Mouse (Mus musculus) cerebellum, adult 11-12 months (tissue): ENCODE data around the gene Pde4b.
A peak's percentile ranks its signal among the peaks of the same experiment; 100 is the strongest.
"Not testable (repeated sequence)": the region's sequence is repeated elsewhere in the genome, so short reads cannot be mapped to it uniquely, and the experiment has no call there.

Source experiments
- DNase-seq: peaks from one replicate; pipeline ENCODE4 v3.0.0; 2022

Gene Pde4b

GRCm38 (mm10) chr4:102486134-102486920 is 399.0 kb downstream of the Pde4b start:
- DNase-seq = no peak

- DNase-seq = no peak
Measured at GRCm38 (mm10) chr4:102486921-102487240, 399.5 kb downstream of the Pde4b start.

- no peak for DNase-seq
Measured at GRCm38 (mm10) chr4:102488000-102488399, 400.7 kb downstream of the Pde4b start.

DNA sequence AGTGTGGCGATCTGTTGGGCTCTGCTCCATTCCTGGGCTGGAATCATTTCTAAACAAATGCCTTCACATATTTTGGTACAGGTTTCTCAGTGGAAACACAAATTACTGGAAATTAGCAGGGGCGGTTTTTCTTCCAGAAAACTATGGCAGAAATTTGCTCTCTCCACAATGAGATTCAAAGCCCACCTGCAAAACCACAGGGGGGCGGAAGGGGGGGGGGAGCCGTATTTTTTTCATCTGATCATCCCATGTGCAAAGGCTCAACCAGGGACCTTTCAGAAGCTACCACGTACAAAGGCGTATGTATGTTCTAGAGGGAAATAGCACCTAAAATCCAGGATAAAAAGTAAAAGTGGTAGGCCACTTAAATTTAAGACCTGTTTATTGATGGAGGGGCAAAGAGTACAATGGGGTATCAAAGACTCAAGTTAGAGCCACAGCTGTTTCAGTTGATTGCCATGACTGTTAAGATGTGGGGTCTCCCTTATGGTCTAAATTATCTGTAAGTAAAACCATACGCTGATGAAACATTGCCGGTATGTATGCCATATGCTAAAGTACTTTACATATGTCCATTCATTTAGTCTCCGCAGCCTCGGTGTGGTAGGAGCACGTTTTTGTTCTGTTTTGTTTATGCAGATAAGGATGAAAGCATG is 404.3 kb downstream of the Pde4b start:
- DNase-seq = no peak

DNA sequence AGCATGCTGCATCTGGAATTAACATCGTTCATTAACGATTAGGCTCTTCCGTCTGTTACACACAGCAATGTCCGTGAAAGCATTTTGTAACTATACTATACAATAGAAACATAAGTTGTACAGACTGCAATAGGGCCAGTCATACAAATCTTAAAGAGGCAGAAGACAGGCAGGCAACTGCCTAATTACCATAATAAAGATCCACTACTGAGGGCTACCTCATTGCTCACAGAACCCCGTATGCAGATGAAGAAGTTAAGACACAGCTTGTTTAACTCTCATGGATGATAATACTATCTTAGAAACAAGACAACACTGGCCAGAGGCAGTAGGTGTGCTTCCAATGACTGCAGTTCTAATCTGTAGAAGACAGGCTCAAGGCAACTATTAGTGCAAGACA is 405.6 kb downstream of the Pde4b start:
- no peak for DNase-seq

GRCm38 (mm10) chr4:102493342-102494128 is 406.2 kb downstream of the Pde4b start:
- no peak for DNase-seq

DNA sequence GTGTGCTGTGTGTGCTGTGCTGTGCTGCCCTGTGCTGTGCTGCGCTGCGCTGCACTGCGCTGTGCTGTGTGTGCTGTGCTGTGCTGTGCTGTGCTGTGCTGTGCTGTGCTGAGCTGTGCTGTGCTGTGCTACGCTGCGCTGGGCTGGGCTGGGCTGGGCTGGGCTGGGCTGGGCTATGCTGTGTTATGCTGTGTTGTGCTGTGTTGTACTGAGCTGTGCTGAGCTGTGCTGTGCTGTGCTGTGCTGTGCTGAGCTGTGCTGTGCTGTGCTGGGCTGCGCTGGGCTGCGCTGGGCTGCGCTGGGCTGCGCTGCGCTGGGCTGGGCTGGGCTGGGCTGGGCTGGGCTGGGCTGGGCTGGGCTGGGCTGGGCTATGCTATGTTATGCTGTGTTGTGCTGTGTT is 406.9 kb downstream of the Pde4b start:
- DNase-seq = not testable (repeated sequence)

- DNase-seq = no peak
Measured at GRCm38 (mm10) chr4:102495001-102495400, 407.7 kb downstream of the Pde4b start.

- no peak for DNase-seq
Measured at GRCm38 (mm10) chr4:102495474-102495873, 408.1 kb downstream of the Pde4b start.

DNA sequence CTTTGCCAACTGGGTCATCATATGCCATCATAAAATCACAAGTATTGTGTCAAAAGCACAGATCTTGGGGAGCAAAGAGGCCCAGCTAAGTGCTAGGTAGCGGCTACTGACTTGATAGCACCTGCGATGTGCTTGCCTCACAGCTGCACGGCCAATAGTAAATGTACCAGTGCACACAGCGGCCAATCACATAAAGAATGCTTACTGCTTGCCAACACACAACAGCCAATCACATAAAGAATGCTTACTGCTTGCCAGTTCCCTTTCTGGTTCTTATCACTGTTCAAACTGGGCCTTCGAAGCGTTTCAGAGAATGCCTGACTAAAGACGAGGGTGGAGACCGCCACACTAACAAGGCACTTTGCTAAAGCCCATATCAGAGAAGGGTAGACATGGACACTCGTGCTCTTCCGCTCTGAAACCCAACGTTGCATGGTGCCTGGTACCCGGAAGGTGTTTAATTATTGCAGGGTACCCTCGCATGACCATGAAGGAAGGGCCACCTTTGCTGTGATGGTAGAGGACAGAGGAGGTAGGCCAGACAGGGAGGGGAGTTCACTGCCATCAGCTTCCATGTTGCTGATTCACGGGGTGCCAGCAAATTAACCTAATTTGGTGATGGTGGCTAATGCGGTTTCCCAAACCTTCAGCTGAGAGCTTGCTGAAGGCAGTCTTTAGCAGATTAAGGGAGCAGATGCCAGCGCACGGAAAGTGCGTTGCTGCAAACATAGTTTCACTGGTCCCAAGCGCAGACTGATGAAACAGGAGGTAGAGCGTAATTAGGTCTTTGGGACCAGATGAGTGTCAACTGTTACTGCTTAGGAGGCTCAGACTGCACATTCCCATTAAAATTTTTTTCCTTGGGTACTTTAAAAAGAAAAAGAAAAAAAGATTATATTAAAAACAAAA is 409.2 kb downstream of the Pde4b start:
- peak; percentile 28 for DNase-seq

DNA sequence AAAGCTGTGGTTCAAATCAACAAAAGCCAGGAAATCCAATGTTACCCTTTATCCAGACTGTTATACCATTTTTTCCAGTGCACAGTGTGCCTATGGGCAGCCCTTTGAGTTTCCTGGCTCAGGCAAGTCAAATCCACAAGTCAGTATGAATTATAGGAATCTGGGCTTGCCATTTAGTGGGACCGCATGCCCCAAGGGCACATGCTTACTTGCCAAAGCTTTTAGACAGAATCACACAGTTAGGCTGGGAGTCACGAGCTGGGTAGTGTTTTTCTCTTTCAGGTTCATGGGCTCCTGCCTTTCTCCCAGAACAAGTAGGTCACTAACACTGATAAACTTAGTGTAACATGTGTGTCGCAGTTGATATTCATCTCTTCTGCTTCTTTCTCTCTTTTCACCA is 409.9 kb downstream of the Pde4b start:
- DNase-seq = no peak

DNA sequence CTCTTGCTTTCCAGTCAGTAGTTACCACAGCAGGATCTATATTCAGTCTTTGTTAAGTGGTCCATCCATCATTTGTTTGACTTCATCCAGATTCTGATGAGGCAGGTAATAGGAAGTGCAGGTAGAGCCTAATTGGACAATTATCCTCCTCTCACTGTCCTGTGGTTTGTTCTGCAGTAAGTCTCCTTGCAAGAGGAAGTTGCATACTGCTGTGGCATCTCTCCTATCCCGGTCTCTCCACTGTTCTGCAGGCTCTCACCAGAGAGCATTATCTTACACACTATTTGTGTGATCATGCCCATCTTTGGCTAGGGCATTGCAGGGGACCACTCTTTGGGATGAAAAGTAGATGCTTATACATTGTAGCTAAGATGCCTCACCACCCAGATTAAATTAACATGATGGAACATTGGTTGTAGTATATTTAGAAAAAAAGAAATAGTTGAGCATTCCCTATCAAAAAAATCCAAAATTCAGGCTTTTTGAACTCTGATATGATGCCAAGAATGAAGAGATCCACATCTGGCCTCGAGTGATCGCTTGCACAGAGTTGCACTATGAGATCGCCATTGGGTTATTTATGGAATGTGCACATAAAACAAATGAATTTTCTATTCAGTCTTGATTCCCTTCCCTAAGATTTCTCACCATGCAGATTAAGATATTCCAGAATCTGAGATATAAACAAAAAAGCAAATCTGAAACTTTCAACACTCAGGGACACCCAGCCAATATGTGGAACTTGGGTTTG is 411.0 kb downstream of the Pde4b start:
- no peak for DNase-seq

DNA sequence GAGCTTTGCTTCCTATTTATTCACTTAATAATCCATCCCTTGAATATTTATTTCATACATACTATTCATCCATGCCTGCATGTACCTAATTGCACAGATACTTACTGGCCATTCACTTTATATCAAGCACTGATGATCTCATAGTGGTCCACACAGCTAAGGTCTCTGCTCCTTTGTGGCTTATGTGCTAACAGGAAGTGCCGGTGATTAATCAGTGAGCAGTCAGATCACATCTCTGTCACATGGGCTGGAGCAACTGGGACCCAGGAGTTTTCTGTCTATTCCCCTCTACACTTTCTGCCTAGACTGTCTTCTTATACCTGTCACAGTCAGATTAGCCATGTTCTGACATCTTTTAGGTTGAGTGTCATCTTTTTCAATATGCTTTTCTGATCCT is 411.6 kb downstream of the Pde4b start:
- no peak for DNase-seq

GRCm38 (mm10) chr4:102505714-102506113 is 418.4 kb downstream of the Pde4b start:
- DNase-seq = no peak

DNA sequence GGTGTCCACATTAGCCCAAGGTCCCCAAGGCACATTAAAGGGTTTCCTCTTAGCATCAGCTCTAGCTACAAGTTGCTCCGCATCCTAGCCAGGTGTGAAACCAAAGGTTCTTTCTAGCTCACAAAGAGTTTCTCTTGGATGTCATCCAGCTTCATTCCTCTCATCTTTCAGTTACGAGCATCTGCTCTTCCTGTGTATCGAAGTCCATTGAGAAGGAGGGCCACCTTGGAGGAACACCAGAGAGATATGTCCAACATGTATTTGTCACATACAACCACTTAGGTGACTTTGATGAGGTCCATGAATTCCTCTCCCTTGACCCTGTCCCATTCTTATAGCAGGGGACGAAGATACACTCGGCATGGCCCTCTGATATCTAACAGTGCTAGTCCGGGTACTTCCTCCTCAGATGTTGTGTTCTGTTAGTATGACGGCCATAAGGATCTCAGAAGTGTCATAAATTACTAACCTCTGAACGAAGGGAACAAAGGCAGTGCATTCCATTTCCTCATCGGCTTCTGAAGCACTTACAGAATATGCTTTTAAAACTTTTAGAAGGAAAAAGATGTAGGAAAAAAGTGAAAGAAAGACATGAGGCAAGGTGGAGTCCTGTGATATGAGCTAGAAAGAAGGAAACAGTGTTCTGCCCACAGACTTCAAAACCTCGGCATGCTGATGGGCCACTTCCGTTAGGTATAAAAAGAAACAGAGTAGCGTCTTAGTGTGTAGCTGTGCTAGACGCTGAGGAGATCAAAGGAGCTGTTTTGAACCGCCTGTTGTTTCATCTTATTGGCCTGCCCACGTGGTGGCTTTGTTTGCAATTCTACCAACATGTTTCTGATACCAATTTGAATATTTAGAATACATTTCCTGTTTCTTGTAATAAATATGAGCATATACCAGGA is 419.3 kb downstream of the Pde4b start:
- DNase-seq = no peak

DNA sequence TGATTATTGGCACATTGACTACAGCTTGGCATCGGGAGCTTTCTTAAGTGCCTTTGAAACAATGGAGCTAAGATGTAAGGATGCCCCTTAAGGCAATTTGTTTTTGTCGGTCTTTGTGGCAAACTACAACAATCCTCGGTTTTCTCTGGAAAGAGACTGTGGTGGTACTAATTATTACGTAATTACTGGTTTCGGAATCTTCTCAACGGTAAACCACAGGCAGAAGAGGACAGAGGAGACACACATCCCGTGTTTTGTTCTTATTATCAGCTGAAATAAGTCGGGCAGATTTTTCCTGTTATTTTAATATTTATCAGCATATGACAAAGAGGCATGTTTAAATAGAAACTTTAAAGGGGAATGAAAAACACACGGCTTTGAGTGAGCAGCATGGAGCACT is 420.0 kb downstream of the Pde4b start:
- no peak for DNase-seq

GRCm38 (mm10) chr4:102507753-102508152 is 420.4 kb downstream of the Pde4b start:
- no peak for DNase-seq

- DNase-seq = no peak
Measured at GRCm38 (mm10) chr4:102510061-102510460, 422.7 kb downstream of the Pde4b start.

DNA sequence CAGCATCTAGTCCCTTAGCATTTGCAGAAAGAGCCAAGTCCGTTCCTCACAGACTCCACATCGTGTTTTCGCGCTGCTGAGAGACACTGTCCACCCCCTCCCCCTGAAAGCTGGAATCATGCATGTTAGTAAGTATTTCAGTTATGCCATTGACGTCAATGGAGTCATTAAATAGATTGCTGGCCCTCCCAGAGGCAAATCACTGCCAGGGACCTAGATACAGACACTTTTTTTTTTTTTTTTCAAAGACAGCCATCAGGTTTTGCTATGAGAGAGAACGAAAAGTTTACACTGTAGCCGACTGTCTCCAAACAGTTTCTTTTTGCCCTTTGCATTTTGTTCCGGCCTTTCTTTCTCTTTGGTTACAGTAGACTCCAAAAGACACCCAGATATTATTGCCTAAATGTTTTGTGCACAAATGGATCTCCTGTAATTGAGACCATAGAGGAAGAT is 423.6 kb downstream of the Pde4b start:
- DNase-seq = no peak

DNA sequence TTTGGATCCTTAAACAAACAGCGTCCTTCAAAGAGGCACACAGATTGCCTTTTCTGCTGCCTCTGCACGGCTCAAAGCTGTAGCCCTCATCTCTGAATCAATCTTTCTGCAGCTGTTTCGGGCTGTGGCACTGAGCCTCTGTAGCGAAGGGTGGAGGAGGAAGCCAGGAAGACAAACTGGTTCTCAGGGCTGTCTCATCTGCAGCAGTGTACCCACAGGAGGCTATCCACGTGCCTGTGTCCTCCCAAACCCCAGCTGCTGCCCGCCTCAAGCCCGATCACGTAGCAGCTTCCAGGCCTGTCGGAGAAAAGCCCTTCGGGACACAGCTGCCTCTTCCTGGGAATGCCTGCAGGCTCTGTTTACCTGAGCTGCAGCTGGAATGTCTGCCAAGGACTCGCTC is 424.2 kb downstream of the Pde4b start:
- no peak for DNase-seq

DNA sequence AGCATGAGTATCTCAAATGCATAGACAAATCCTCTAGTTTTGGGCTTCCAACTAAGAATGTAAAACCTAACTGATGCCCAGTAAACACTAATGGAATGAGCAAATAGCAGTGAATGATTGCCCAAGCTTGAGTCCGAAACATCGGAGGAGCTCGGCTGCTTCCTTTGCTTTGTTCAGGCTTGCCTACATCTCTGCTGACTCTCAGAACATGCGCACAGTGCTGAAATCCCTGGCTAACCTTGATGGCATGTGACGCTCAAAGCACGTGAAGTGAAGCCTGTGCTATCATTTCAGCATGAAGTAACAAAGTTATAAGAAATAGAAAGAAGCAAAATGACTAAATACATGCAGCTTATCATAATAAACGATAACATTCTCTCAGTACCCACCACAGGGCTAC is 425.6 kb downstream of the Pde4b start:
- no peak for DNase-seq
